Mouse (Mus musculus) spleen, adult 2 months (tissue): ENCODE measurements around the gene Tex261. TPM values are rescaled to one million over a fixed set of nuclear protein-coding genes. Genes with fewer than 3 reads are reported as not detected.
"Not testable (repeated sequence)": the region's sequence is repeated elsewhere in the genome, so short reads cannot be mapped to it uniquely, and the experiment has no call there.

ENCODE experiments used
- DNase-seq, 2 experiments: peaks; one replicate each; pipeline versions ENCODE4 v3.0.0 to v3.0.0-alpha.2; 2012 to 2021; ENCODE audit warnings: low spot score in 2 of 2, low read depth in 1 of 2
- H3K27ac ChIP-seq: fragments of 200-500 bp; 2 replicates; pipeline ENCODE4 v1.5.1; 2012; ENCODE audit warnings: low read length, inconsistent platforms; ENCODE audit not compliant: insufficient read depth
- H3K27me3 ChIP-seq: fragments of 200-500 bp; 2 replicates; pipeline ENCODE4 v1.6.1; 2012; ENCODE audit warnings: mild to moderate bottlenecking, moderate library complexity, low read length, inconsistent platforms; ENCODE audit not compliant: control insufficient read depth, insufficient read depth
- H3K36me3 ChIP-seq: fragments of 200-500 bp; 2 replicates; pipeline ENCODE4 v1.6.1; 2012; ENCODE audit warnings: mild to moderate bottlenecking, low read length, inconsistent platforms; ENCODE audit not compliant: control insufficient read depth, insufficient read depth
- H3K4me1 ChIP-seq: fragments of 200-500 bp; 2 replicates; pipeline ENCODE4 v1.6.1; 2011; ENCODE audit warnings: inconsistent platforms; ENCODE audit not compliant: control insufficient read depth, insufficient read depth, insufficient read length
- H3K4me3 ChIP-seq: fragments of 200-500 bp; 2 replicates; pipeline ENCODE4 v1.5.1; 2011; ENCODE audit warnings: mild to moderate bottlenecking, inconsistent platforms; ENCODE audit not compliant: insufficient read depth, insufficient read length; ENCODE audit errors: extremely low read depth
- CTCF ChIP-seq: fragments of 200-500 bp; IDR thresholded peaks from 2 replicates; pipeline ENCODE4 v1.5.1; 2011; ENCODE audit warnings: mild to moderate bottlenecking, inconsistent platforms; ENCODE audit not compliant: insufficient read depth, insufficient read length, insufficient replicate concordance; ENCODE audit errors: extremely low read depth
- POLR2A ChIP-seq: fragments of 200-500 bp; IDR thresholded peaks from 2 replicates; pipeline ENCODE4 v1.6.1; 2011; ENCODE audit warnings: low read depth, low read length, inconsistent platforms
- WGBS: fragments of 180-500 bp; shearing (Covaris S2); methylation state at CpG from one replicate; pipeline ENCODE4 v1.1.7; 2018; 5-methylcytosine and 5-hydroxymethylcytosine counted together
- polyA plus RNA-seq: library from polyadenylated mRNA; depleted of rRNA; stranded (reverse); fragments of >200 nt; gene quantifications from 2 replicates; pipeline ENCODE4 v1.2.3, GENCODE M21; 2012

The Tex261 gene
- polyA plus RNA-seq, 1 experiment, result 71.7 TPM

DNA sequence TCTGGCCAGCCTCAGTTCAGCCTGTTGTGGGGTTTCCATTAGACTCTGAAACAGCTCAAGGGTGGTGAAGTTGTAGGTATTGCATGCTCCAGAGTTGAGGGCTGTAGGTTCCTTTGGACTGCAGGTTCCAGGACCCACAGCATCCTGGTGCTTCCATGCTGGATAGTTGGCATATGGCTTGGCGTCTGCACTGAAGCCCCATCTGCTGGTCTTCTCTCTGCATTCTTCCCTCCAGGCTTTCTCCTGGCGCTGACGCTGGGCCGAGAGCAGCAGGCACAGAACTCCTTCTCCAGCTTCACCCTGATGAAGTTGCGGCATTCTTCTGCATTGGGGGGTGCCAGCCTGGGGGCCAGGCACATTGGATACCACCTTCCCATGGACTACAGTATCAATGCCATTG lies 26.4 kb upstream of the Tex261 start:
- no peak for TF ChIP-seq POLR2A

DNA sequence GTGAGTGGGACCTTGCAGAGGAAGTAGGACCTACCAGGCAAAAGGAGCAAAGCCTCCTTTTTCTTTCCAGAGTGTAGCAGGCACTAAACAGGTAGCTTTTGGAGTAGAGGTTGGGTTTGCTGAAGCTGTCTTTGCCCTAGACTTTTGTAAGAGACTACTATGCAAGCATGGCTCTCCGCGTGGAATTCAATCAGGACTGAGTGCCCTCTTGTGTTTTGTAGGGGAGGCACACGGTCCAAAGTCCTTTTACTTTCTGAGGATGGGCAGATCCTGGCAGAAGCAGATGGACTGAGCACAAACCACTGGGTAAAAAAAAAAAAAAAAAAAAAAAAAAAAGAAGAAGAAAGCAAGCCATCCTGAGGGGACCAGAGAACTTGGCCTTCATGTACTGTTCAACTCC lies 21.1 kb upstream of the Tex261 start:
- 82% methylated on average over 3 of the region's 3 CpGs for WGBS
- no peak for TF ChIP-seq CTCF
- TF ChIP-seq POLR2A, result no peak
- no peaks in the 10 kb centered on the region for H3K27me3 ChIP-seq
- DNase-seq, result no peak
- H3K36me3 ChIP-seq, result peaks cover 1% of the 10 kb centered on the region
- H3K4me3 ChIP-seq, result no peak overlapping the region
- H3K4me1 ChIP-seq, result peaks cover 8% of the 10 kb centered on the region; the same call in 1 of the 2 replicates
- no peak overlapping the region for H3K27ac ChIP-seq

More for the DNA sequence above, 26.4 kb upstream of the Tex261 start:
- H3K4me1 ChIP-seq, result no peaks in the 10 kb centered on the region
- no peak overlapping the region for H3K4me3 ChIP-seq
- H3K27ac ChIP-seq, result no peak overlapping the region
- DNase-seq, result no peak
- WGBS, result 94% methylated on average over 5 of the region's 5 CpGs
- H3K36me3 ChIP-seq, result peaks cover 12% of the 10 kb centered on the region
- H3K27me3 ChIP-seq, result no peaks in the 10 kb centered on the region

DNA sequence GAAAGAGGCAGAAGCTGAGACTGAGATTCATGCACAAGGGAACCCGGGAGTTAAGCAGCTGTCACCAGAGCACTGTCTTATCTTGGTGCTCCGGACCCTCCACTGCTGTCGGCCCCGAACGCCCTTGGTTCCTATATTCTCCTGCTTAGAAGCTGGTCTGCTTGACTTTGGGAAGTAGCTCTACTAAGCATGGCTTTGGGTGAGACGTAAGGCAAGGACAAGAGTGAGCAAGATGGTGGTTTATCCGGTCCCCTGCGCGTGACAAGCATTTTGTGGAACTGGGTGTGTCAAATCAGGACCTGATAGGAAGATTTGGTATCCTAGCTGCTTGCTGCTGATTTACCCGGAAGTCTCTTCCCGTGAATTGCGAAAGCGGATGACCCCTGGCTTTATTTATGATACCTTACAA lies 19.9 kb upstream of the Tex261 start:
- DNase-seq, result peak in 1 of 2 experiments; percentile 8
- Histone ChIP-seq H3K4me1 (peaks cover 8% of the 10 kb centered on the region; the same call in 1 of the 2 replicates), H3K4me3 (peak overlapping the region; percentile 75), H3K27me3 (no peaks in the 10 kb centered on the region), H3K36me3 (no peaks in the 10 kb centered on the region; the same call in 1 of the 2 replicates), H3K27ac (peak overlapping the region; percentile 91)
- WGBS, result 3% methylated on average over 13 of the region's 13 CpGs
- TF ChIP-seq CTCF (no peak), POLR2A (no peak)

DNA sequence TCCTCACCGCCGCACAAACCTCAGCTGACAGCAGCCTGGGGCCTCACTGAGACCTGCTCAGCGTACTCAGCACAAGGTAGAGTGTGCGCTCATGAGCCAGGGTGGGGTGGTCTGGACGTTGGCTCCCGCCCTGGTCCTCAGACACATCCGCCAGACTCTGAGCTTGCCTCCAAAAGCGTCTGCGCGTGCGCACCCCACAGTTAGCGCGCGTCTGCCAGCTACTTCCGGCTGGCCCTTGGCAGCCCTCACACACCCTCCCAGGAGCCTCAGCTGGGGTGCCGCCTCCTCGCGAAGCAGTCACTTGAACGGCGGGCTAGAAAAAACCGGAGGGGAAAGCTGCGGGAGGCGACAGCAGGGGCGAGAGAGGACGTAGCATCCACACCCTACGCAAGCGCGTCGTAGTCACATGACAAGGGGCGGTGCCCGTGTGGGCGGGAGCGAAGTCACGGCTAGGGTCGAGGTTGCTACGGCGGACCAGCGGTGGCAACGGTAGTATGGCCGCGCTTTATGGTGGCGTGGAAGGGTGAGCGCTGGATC lies 19.2 kb upstream of the Tex261 start, which contains the start of gene Nagk:
Nagk (plus strand) TSS at position 223 of the 537 bp plus-strand sequence.
- TF ChIP-seq CTCF (no peak), POLR2A (peak; percentile 77; the same call in 1 of the 2 replicates)
- peak; percentile 94 for DNase-seq
- H3K27ac ChIP-seq, result peak within 1 kb of the TSS; percentile 91
- H3K36me3 ChIP-seq, result no peaks in the 10 kb centered on the region
- peaks cover 8% of the 10 kb centered on the region; the same call in 1 of the 2 replicates for H3K4me1 ChIP-seq
- H3K4me3 ChIP-seq, result peak within 1 kb of the TSS; percentile 75
- under 1% methylated on average over 43 of the region's 43 CpGs for WGBS
- no peaks in the 10 kb centered on the region for H3K27me3 ChIP-seq

DNA sequence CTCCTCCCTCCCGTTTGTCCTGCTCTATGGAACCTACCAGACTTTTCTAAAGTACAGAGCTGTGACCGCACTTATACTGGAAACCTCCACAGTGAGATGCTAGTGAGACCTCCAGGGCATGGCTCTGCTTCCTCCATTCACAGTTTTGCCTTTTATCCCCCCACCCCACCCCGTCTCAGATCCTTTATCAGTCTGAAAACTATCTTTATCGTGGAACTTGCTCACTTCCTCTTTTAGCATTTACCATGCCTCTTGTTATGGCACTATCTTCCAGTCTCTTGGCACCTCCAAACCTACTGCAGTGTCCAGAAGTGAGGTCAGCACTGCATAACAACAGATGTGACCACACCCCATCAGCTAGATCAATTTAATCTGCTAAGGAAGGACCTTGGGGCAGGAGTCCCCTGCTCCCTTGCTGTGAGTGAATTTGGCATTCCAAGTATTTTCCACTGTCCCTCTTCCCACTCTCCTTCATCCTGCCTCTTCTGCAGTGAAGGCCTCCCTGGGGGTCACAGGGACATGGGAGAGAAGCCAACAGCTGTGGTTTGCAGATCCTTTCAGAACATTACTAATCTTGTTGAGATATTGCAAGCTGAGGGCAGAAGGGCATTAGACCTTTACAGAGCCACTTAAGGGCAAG lies 15.8 kb upstream of the Tex261 start:
- H3K4me3 ChIP-seq, result no peak overlapping the region
- no peaks in the 10 kb centered on the region for H3K27me3 ChIP-seq
- TF ChIP-seq POLR2A (no peak), CTCF (no peak)
- 23% methylated on average over 4 of the region's 4 CpGs for WGBS
- H3K36me3 ChIP-seq, result no peaks in the 10 kb centered on the region
- DNase-seq, result no peak
- no peak overlapping the region for H3K27ac ChIP-seq
- H3K4me1 ChIP-seq, result peaks cover 8% of the 10 kb centered on the region; the same call in 1 of the 2 replicates

DNA sequence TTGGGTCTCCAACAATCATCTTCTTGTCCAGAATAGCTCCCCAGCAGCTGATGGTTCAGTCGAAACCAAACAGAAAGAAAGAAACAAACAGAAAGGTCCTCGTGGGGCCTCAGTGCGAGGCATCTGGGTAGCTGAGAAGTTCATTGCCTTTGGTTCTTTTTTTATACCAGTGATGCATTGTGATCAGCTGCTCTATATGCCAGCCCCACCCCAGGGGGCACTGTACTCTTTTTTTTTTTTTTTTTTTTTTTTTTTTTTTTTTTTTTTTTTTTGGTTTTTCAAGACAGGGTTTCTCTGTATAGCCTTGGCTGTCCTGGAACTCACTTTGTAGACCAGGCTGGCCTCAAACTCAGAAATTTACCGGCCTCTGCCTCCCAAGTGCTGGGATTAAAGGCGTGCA lies 14.9 kb upstream of the Tex261 start:
- H3K27ac ChIP-seq, H3K27me3 ChIP-seq, H3K36me3 ChIP-seq, H3K4me3 ChIP-seq, DNase-seq, H3K4me1 ChIP-seq: not testable (repeated sequence)
- WGBS, result 84% methylated on average over 5 of the region's 5 CpGs

DNA sequence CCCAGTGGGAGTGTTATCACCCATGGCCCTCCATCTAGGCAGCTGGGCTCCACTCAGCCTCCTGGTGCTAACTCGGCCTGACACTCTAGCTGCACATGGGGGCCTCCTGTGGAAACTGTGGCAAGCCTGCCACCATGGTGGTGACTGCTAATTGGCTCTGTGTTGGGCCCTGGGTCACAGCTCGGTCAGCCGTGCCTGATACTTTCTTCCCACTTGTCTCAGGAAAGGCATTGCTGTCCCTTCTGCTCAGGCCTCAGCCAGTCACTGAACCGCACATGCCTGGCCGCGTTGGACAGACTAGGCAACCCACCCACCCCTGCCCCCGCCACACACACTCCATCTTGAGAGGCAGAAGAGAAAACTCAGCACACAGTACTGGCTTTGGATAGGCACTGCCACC lies 12.9 kb upstream of the Tex261 start:
- no peak for TF ChIP-seq CTCF
- TF ChIP-seq POLR2A, result no peak
- H3K27ac ChIP-seq, result no peak overlapping the region
- no peak for DNase-seq
- 87% methylated on average over 7 of the region's 7 CpGs for WGBS
- H3K4me1 ChIP-seq, result no peaks in the 10 kb centered on the region
- no peaks in the 10 kb centered on the region for H3K36me3 ChIP-seq
- H3K27me3 ChIP-seq, result no peaks in the 10 kb centered on the region
- no peak overlapping the region for H3K4me3 ChIP-seq
